Mouse (Mus musculus) G1E (cell line): ENCODE measurements around the gene Myh8.

ENCODE experiments used
- CTCF ChIP-seq: IDR thresholded peaks from 2 replicates; pipeline ENCODE4 v1.5.1; 2012; ENCODE audit warnings: low read depth, low read length, inconsistent platforms, mixed read lengths
- GATA1 ChIP-seq: IDR thresholded peaks from 2 replicates; pipeline ENCODE4 v1.6.1; 2012; ENCODE audit warnings: borderline replicate concordance, low read length, inconsistent platforms, mixed read lengths
- POLR2AphosphoS5 ChIP-seq: IDR thresholded peaks from 2 replicates; pipeline ENCODE4 v1.6.1; 2012; ENCODE audit warnings: low read depth, low read length, inconsistent platforms; ENCODE audit not compliant: insufficient replicate concordance
- TAL1 ChIP-seq: conservative IDR thresholded peaks from 2 replicates; pipeline ENCODE4 v1.6.1; 2012; ENCODE audit warnings: low read depth, low read length, inconsistent platforms, mixed read lengths

GRCm38 (mm10) chr11:67293440-67293839 is 16.5 kb downstream of the Myh8 start:
- TF ChIP-seq TAL1, result no peak
- TF ChIP-seq CTCF, result no peak
- TF ChIP-seq GATA1, result no peak
- TF ChIP-seq POLR2AphosphoS5, result no peak
